Mouse (Mus musculus): ENCODE results near the gene Necap2.

Necap2 gene

DNA sequence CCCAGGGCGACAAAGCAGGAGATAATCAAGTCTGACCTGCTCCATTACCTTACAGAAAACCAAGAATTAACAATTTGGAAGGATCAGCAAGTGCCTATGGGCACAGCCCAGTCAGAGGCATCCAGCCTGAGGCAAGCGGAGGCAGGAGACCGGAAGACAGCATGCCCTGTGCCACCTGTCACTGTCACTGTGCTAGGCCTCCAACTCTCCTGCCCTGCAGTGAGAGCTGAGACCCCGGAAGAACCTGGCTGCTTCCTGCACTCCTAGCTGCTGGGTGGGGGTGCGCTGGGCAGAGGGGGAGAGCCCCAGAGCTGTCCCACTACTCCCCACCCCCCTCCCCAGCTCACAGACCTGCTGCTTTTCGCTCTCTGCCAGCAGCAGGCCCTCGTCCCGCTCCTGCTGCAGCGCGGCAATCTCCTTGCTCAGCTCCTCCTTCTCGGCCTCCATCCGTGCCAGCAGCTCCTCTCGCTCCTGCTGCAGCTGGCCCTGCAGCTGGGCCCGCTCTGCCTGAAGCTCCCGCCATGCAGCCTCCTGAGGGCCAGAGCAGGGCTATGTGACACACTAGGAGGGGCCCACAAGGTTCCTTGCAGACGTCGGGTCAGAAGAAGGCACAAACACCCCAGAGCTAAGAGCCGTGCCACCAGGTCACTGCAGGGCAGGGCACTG is 47.5 kb downstream of the Necap2 start:
- DNase-seq, result peak; percentile 67

- no peak for DNase-seq
These were observed 53.2 kb downstream of the Necap2 start for GRCm38 (mm10) chr4:141024992-141025391.

GRCm38 (mm10) chr4:141024052-141024451 is 54.1 kb downstream of the Necap2 start:
- DNase-seq, result no peak

- DNase-seq, result peak; percentile 77
These were observed 56.6 kb downstream of the Necap2 start for GRCm38 (mm10) chr4:141021614-141021929.

DNA sequence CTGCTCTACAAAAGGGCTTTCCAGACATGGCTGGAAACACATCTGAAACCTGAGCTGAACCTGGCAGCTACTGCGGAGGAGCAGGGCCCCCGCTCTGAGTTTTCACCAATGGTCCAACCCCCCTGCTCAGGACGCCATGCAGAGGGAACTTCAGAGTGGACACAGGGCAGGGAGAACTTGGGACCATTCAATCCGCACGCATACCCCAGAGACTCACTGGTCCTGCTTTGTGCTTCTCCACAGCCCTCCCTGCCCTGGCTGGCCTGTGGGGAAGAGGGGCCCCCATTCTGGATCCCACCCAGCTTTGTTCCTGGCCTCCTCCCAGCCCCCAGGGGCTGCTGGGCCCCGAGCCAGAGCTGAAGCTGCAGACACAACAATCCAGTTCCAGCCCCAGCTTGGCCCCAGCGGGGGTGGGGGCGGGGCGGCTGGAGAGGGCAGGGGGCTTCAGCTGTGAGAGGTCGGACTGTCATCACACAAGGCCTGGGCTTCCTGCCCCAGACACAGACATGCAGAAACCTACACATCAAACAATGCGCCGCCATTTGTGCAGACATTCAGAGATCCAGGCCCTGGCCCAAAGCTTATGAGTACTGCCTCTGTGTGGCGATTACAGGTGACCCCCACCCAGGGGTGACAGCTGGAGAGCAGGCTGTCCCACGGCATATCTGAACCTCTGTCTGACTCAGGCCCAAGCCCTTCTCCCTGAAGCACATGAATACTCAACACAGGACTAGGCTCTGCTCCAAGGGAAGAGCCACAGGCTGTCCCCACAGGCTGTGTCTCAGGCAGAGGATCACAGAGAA is 57.1 kb downstream of the Necap2 start:
- peak; percentile 62 for DNase-seq

- peak; percentile 33 for DNase-seq
These were observed 57.9 kb downstream of the Necap2 start for GRCm38 (mm10) chr4:141020220-141020619.

- peak; percentile 56 for DNase-seq
These were observed 60.3 kb downstream of the Necap2 start for GRCm38 (mm10) chr4:141017657-141018436.

Data from cerebellum, adult 11-12 months (tissue).